Mouse (Mus musculus) spleen, adult 2 months (tissue): ENCODE results near the gene Tnfaip8l2. TPM values are rescaled to one million over a fixed set of nuclear protein-coding genes. Genes with fewer than 3 reads are reported as not detected.
A peak's percentile ranks its signal among the peaks of the same experiment; 100 is the strongest.

Experiments used
- DNase-seq, 2 experiments: peaks; one replicate each; pipeline versions ENCODE4 v3.0.0 to v3.0.0-alpha.2; 2012 to 2021; ENCODE audit warnings: low spot score in 2 of 2, low read depth in 1 of 2
- H3K27ac ChIP-seq: fragments of 200-500 bp; 2 replicates; pipeline ENCODE4 v1.5.1; 2012; ENCODE audit warnings: low read length, inconsistent platforms; ENCODE audit not compliant: insufficient read depth
- H3K27me3 ChIP-seq: fragments of 200-500 bp; 2 replicates; pipeline ENCODE4 v1.6.1; 2012; ENCODE audit warnings: mild to moderate bottlenecking, moderate library complexity, low read length, inconsistent platforms; ENCODE audit not compliant: control insufficient read depth, insufficient read depth
- H3K36me3 ChIP-seq: fragments of 200-500 bp; 2 replicates; pipeline ENCODE4 v1.6.1; 2012; ENCODE audit warnings: mild to moderate bottlenecking, low read length, inconsistent platforms; ENCODE audit not compliant: control insufficient read depth, insufficient read depth
- H3K4me1 ChIP-seq: fragments of 200-500 bp; 2 replicates; pipeline ENCODE4 v1.6.1; 2011; ENCODE audit warnings: inconsistent platforms; ENCODE audit not compliant: control insufficient read depth, insufficient read depth, insufficient read length
- H3K4me3 ChIP-seq: fragments of 200-500 bp; 2 replicates; pipeline ENCODE4 v1.5.1; 2011; ENCODE audit warnings: mild to moderate bottlenecking, inconsistent platforms; ENCODE audit not compliant: insufficient read depth, insufficient read length; ENCODE audit errors: extremely low read depth
- CTCF ChIP-seq: fragments of 200-500 bp; IDR thresholded peaks from 2 replicates; pipeline ENCODE4 v1.5.1; 2011; ENCODE audit warnings: mild to moderate bottlenecking, inconsistent platforms; ENCODE audit not compliant: insufficient read depth, insufficient read length, insufficient replicate concordance; ENCODE audit errors: extremely low read depth
- POLR2A ChIP-seq: fragments of 200-500 bp; IDR thresholded peaks from 2 replicates; pipeline ENCODE4 v1.6.1; 2011; ENCODE audit warnings: low read depth, low read length, inconsistent platforms
- WGBS: fragments of 180-500 bp; shearing (Covaris S2); methylation state at CpG from one replicate; pipeline ENCODE4 v1.1.7; 2018; 5-methylcytosine and 5-hydroxymethylcytosine counted together
- polyA plus RNA-seq: library from polyadenylated mRNA; depleted of rRNA; stranded (reverse); fragments of >200 nt; gene quantifications from 2 replicates; pipeline ENCODE4 v1.2.3, GENCODE M21; 2012

Tnfaip8l2 gene
- polyA plus RNA-seq, 1 experiment: 89.1 TPM

- Histone ChIP-seq H3K36me3 (no peaks in the 10 kb centered on the region), H3K4me1 (peaks cover 7% of the 10 kb centered on the region; the same call in 1 of the 2 replicates), H3K27me3 (peaks cover 10% of the 10 kb centered on the region), H3K4me3 (peak overlapping the region; percentile 62; the same call in 1 of the 2 replicates), H3K27ac (no peak overlapping the region)
- DNase-seq: no peak
- TF ChIP-seq CTCF (no peak), POLR2A (no peak)
- 11% methylated on average over 30 of the region's 30 CpGs for WGBS
Measured at GRCm38 (mm10) chr3:95161041-95161551, 18.9 kb upstream of the Tnfaip8l2 start.

GRCm38 (mm10) chr3:95159987-95160963 is 18.1 kb upstream of the Tnfaip8l2 start, which contains the start of gene Sema6c:
Gene Sema6c, plus strand, starts transcription at chr3:95160457.
- peaks cover 10% of the 10 kb centered on the region for H3K27me3 ChIP-seq
- peak; percentile 59 to 82 for DNase-seq
- TF ChIP-seq CTCF (no peak), POLR2A (no peak)
- no peaks in the 10 kb centered on the region for H3K36me3 ChIP-seq
- WGBS: under 1% methylated on average over 66 of the region's 66 CpGs
- peak within 1 kb of the TSS; percentile 66 for H3K4me3 ChIP-seq
- 0 out of 2 replicates have a peak within 1 kb of the TSS, but pooled peaks have one; percentile 24 for H3K27ac ChIP-seq
- H3K4me1 ChIP-seq: peaks cover 7% of the 10 kb centered on the region; the same call in 1 of the 2 replicates

- H3K27ac ChIP-seq: no peak overlapping the region
- 23% methylated on average over 8 of the region's 8 CpGs for WGBS
- H3K36me3 ChIP-seq: no peaks in the 10 kb centered on the region
- peaks cover 10% of the 10 kb centered on the region for H3K27me3 ChIP-seq
- no peak for DNase-seq
- peaks cover 7% of the 10 kb centered on the region; the same call in 1 of the 2 replicates for H3K4me1 ChIP-seq
- TF ChIP-seq POLR2A (no peak), CTCF (no peak)
- peak overlapping the region; percentile 66 for H3K4me3 ChIP-seq
Measured at GRCm38 (mm10) chr3:95159511-95159986, 17.4 kb upstream of the Tnfaip8l2 start.

- H3K36me3 ChIP-seq: no peaks in the 10 kb centered on the region
- DNase-seq: peak in 1 of 2 experiments; percentile 62
- no peaks in the 10 kb centered on the region for H3K27me3 ChIP-seq
- H3K4me3 ChIP-seq: no peak overlapping the region
- 34% methylated on average over 4 of the region's 4 CpGs for WGBS
- H3K27ac ChIP-seq: no peak overlapping the region
- TF ChIP-seq POLR2A: no peak
- peak; percentile 67; the same call in 1 of the 2 replicates for TF ChIP-seq CTCF
- H3K4me1 ChIP-seq: no peaks in the 10 kb centered on the region
Measured at GRCm38 (mm10) chr3:95153874-95154273, 11.7 kb upstream of the Tnfaip8l2 start.

- no peak for DNase-seq
- Histone ChIP-seq H3K4me3 (no peak overlapping the region), H3K27me3 (no peaks in the 10 kb centered on the region), H3K27ac (no peak overlapping the region), H3K4me1 (no peaks in the 10 kb centered on the region), H3K36me3 (no peaks in the 10 kb centered on the region)
- TF ChIP-seq POLR2A (no peak), CTCF (no peak)
- WGBS: 78% methylated on average over 3 of the region's 3 CpGs
Measured at GRCm38 (mm10) chr3:95147924-95148323, 5.8 kb upstream of the Tnfaip8l2 start.

- 7% methylated on average over 5 of the region's 5 CpGs for WGBS
- Histone ChIP-seq H3K4me1 (peaks cover 17% of the 10 kb centered on the region; the same call in 1 of the 2 replicates), H3K27me3 (no peaks in the 10 kb centered on the region), H3K36me3 (peaks cover 12% of the 10 kb centered on the region), H3K4me3 (peak overlapping the region; percentile 82; the same call in 1 of the 2 replicates), H3K27ac (peak overlapping the region; percentile 94; the same call in 1 of the 2 replicates)
- no peak for TF ChIP-seq POLR2A
- TF ChIP-seq CTCF: peak; percentile 96
- DNase-seq: peak; percentile 75 to 88
Measured at GRCm38 (mm10) chr3:95142617-95143011, 454 bp upstream of the Tnfaip8l2 start.
